Mouse (Mus musculus) forebrain, embryonic 11.5 days (tissue): ENCODE measurements around the gene Tmem151a. TPM values are rescaled to one million over a fixed set of nuclear protein-coding genes. Genes with fewer than 3 reads are reported as not detected.
A peak's percentile ranks its signal among the peaks of the same experiment; 100 is the strongest.

ENCODE experiments used
- ATAC-seq: fragments of 200-750 bp; cut with Nextera tagmentation; replicated peaks from 2 replicates; pipeline ENCODE4 v1.8.0; 2017; ENCODE audit warnings: moderate TSS enrichment; ENCODE audit not compliant: low FRiP score
- DNase-seq: peaks from one replicate; pipeline ENCODE4 v3.0.0-alpha.2; 2017; ENCODE audit warnings: low spot score
- H3K27ac ChIP-seq: fragments of 300-500 bp; sonication (generic); 2 replicates; pipeline ENCODE4 v1.5.1; 2014; ENCODE audit warnings: low read depth, low read length
- H3K27me3 ChIP-seq: fragments of 300-500 bp; sonication (generic); 2 replicates; pipeline ENCODE4 v1.6.1; 2014; ENCODE audit warnings: mild to moderate bottlenecking, low read length, mixed read lengths; ENCODE audit not compliant: control insufficient read depth, insufficient read depth
- H3K36me3 ChIP-seq: fragments of 300-500 bp; sonication (generic); 2 replicates; pipeline ENCODE4 v1.6.1; 2014; ENCODE audit warnings: mild to moderate bottlenecking, low read length, moderate library complexity, mixed read lengths; ENCODE audit not compliant: control insufficient read depth, insufficient read depth
- H3K4me1 ChIP-seq: fragments of 300-500 bp; sonication (generic); replicated peaks from 2 replicates; pipeline ENCODE4 v1.6.1; 2014; ENCODE audit warnings: low read length, mixed read lengths; ENCODE audit not compliant: control insufficient read depth, insufficient read depth
- H3K4me2 ChIP-seq: fragments of 300-500 bp; sonication (generic); 2 replicates; pipeline ENCODE4 v1.6.1; 2014; ENCODE audit warnings: low read depth, mild to moderate bottlenecking, low read length, moderate library complexity, mixed read lengths; ENCODE audit not compliant: severe bottlenecking
- H3K4me3 ChIP-seq: fragments of 300-500 bp; sonication (generic); 2 replicates; pipeline ENCODE4 v1.5.1; 2014; ENCODE audit warnings: low read depth, low read length
- H3K9ac ChIP-seq: fragments of 300-500 bp; sonication (generic); 2 replicates; pipeline ENCODE4 v1.6.1; 2014; ENCODE audit warnings: low read length
- H3K9me3 ChIP-seq: fragments of 300-500 bp; sonication (generic); 2 replicates; pipeline ENCODE4 v1.6.1; 2016; ENCODE audit warnings: low read length, mixed read lengths; ENCODE audit not compliant: control insufficient read depth
- WGBS: fragments of 180-500 bp; shearing (Covaris S2); extraction: QIAGEN DNeasy Blood & Tissue Kit; methylation state at CpG from one replicate; pipeline ENCODE4 v1.1.7; 2014; 5-methylcytosine and 5-hydroxymethylcytosine counted together
- polyA plus RNA-seq: library from polyadenylated mRNA; unstranded; fragments of >200 nt; fragmentation: Nextera tagmentation; extraction: Ambion mirVana; gene quantifications from 2 replicates; pipeline ENCODE4 v1.2.1, GENCODE M21; 2014

The Tmem151a gene
- polyA plus RNA-seq, 1 experiment from 2014 or later: 1.8 TPM

GRCm38 (mm10) chr19:5113783-5114182, 28.5 kb upstream of the Tmem151a start:
- no peak for ATAC-seq
- peaks cover 6% of the 10 kb centered on the region for H3K4me1 ChIP-seq
- no peak overlapping the region for H3K9ac ChIP-seq
- DNase-seq: no peak
- peaks cover 4% of the 10 kb centered on the region; the same call in 1 of the 2 replicates for H3K36me3 ChIP-seq
- no peaks in the 10 kb centered on the region for H3K9me3 ChIP-seq
- no peak overlapping the region for H3K4me3 ChIP-seq
- no peak overlapping the region for H3K4me2 ChIP-seq
- H3K27me3 ChIP-seq: no peaks in the 10 kb centered on the region
- H3K27ac ChIP-seq: no peak overlapping the region
- WGBS: 96% methylated on average over 7 of the region's 7 CpGs

- Histone ChIP-seq H3K9ac (no peak overlapping the region), H3K27me3 (no peaks in the 10 kb centered on the region), H3K9me3 (no peaks in the 10 kb centered on the region), H3K36me3 (peaks cover 4% of the 10 kb centered on the region; the same call in 1 of the 2 replicates), H3K4me1 (peaks cover 9% of the 10 kb centered on the region), H3K4me3 (no peak overlapping the region), H3K4me2 (no peak overlapping the region), H3K27ac (no peak overlapping the region)
- WGBS: 75% methylated on average over 19 of the region's 19 CpGs
- no peak for DNase-seq
- no peak for ATAC-seq
These were observed 24.5 kb upstream of the Tmem151a start for GRCm38 (mm10) chr19:5109659-5110453.

- ATAC-seq: no peak
- Histone ChIP-seq H3K4me2 (no peak overlapping the region), H3K4me3 (no peak overlapping the region), H3K9ac (no peak overlapping the region), H3K9me3 (no peaks in the 10 kb centered on the region), H3K4me1 (peaks cover 9% of the 10 kb centered on the region), H3K27ac (no peak overlapping the region), H3K36me3 (peaks cover 8% of the 10 kb centered on the region; the same call in 1 of the 2 replicates), H3K27me3 (no peaks in the 10 kb centered on the region)
- 59% methylated on average over 4 of the region's 4 CpGs for WGBS
- no peak for DNase-seq
These were observed 23.4 kb upstream of the Tmem151a start for GRCm38 (mm10) chr19:5108702-5109101.

GRCm38 (mm10) chr19:5108271-5108575, 22.9 kb upstream of the Tmem151a start:
- Histone ChIP-seq H3K27me3 (no peaks in the 10 kb centered on the region), H3K4me1 (peaks cover 9% of the 10 kb centered on the region), H3K9ac (no peak overlapping the region; the same call in 1 of the 2 replicates), H3K36me3 (peaks cover 9% of the 10 kb centered on the region; the same call in 1 of the 2 replicates), H3K4me3 (no peak overlapping the region), H3K27ac (no peak overlapping the region), H3K4me2 (no peak overlapping the region), H3K9me3 (no peaks in the 10 kb centered on the region)
- no peak for ATAC-seq
- WGBS: 30% methylated on average over 5 of the region's 5 CpGs
- no peak for DNase-seq

- Histone ChIP-seq H3K4me3 (no peak overlapping the region), H3K36me3 (peaks cover 11% of the 10 kb centered on the region; the same call in 1 of the 2 replicates), H3K27ac (no peak overlapping the region), H3K4me2 (peak overlapping the region; percentile 24; the same call in 1 of the 2 replicates), H3K9me3 (no peaks in the 10 kb centered on the region), H3K4me1 (peaks cover 9% of the 10 kb centered on the region), H3K9ac (no peak overlapping the region; the same call in 1 of the 2 replicates), H3K27me3 (no peaks in the 10 kb centered on the region)
- 79% methylated on average over 18 of the region's 18 CpGs for WGBS
- DNase-seq (no peak), ATAC-seq (no peak)
These were observed 22.4 kb upstream of the Tmem151a start for GRCm38 (mm10) chr19:5107556-5108270.

- Histone ChIP-seq H3K9me3 (no peaks in the 10 kb centered on the region), H3K4me2 (peak within 1 kb of the TSS; percentile 72), H3K27ac (peak within 1 kb of the TSS; percentile 87), H3K27me3 (no peaks in the 10 kb centered on the region), H3K9ac (peak within 1 kb of the TSS; percentile 91), H3K4me3 (peak within 1 kb of the TSS; percentile 63), H3K4me1 (peaks cover 9% of the 10 kb centered on the region), H3K36me3 (peaks cover 12% of the 10 kb centered on the region; the same call in 1 of the 2 replicates)
- ATAC-seq (peak; percentile 96), DNase-seq (peak; percentile 99)
- under 1% methylated on average over 46 of the region's 46 CpGs for WGBS
These were observed 21.4 kb upstream of the Tmem151a start, which contains the start of gene Rab1b for GRCm38 (mm10) chr19:5106731-5107191. Gene Rab1b, minus strand, starts transcription at chr19:5107072.

GRCm38 (mm10) chr19:5106074-5106473, 20.7 kb upstream of the Tmem151a start:
- Histone ChIP-seq H3K27ac (0 out of 2 replicates have a peak overlapping the region, but pooled peaks have one; percentile 87), H3K4me3 (peak overlapping the region; percentile 63), H3K36me3 (peaks cover 9% of the 10 kb centered on the region; the same call in 1 of the 2 replicates), H3K4me2 (peak overlapping the region; percentile 72), H3K27me3 (no peaks in the 10 kb centered on the region), H3K4me1 (peaks cover 9% of the 10 kb centered on the region), H3K9me3 (no peaks in the 10 kb centered on the region), H3K9ac (peak overlapping the region; percentile 91)
- DNase-seq: no peak
- 29% methylated on average over 9 of the region's 9 CpGs for WGBS
- ATAC-seq: no peak; the same call in 1 of the 2 replicates

- Histone ChIP-seq H3K4me3 (peak within 1 kb of the TSS; percentile 57), H3K27me3 (no peaks in the 10 kb centered on the region), H3K4me1 (peaks cover 21% of the 10 kb centered on the region), H3K9ac (peak within 1 kb of the TSS; percentile 88), H3K9me3 (no peaks in the 10 kb centered on the region), H3K4me2 (peak within 1 kb of the TSS; percentile 97), H3K36me3 (peaks cover 14% of the 10 kb centered on the region; the same call in 1 of the 2 replicates), H3K27ac (peak within 1 kb of the TSS; percentile 19)
- DNase-seq: peak; percentile 90
- 8% methylated on average over 14 of the region's 48 CpGs for WGBS
- peak; percentile 71 for ATAC-seq
These were observed 13.2 kb upstream of the Tmem151a start, which contains the start of gene Cnih2 for GRCm38 (mm10) chr19:5098363-5099143. Gene Cnih2, minus strand, starts transcription at chr19:5098521.
